Mouse (Mus musculus) neural tube, embryonic 14.5 days (tissue): ENCODE results near the gene Mmrn2. TPM values are rescaled to one million over a fixed set of nuclear protein-coding genes. Genes with fewer than 3 reads are reported as not detected.
A peak's percentile ranks its signal among the peaks of the same experiment; 100 is the strongest.

Experiments
- ATAC-seq: fragments of 200-750 bp; cut with Nextera tagmentation; 2 replicates; pipeline ENCODE4 v1.8.0; 2017; ENCODE audit warnings: low read depth, mild to moderate bottlenecking, moderate TSS enrichment, moderate library complexity
- H3K27ac ChIP-seq: fragments of 300-500 bp; sonication (generic); 2 replicates; pipeline ENCODE4 v1.5.1; 2014; ENCODE audit warnings: low read depth, mild to moderate bottlenecking, control low read depth, low read length, moderate library complexity, mixed read lengths
- H3K27me3 ChIP-seq: fragments of 300-500 bp; sonication (generic); 2 replicates; pipeline ENCODE4 v1.6.1; 2014; ENCODE audit warnings: low read length; ENCODE audit not compliant: control insufficient read depth, insufficient read depth
- H3K36me3 ChIP-seq: fragments of 300-500 bp; sonication (generic); 2 replicates; pipeline ENCODE4 v1.6.1; 2014; ENCODE audit warnings: low read length, mixed read lengths; ENCODE audit not compliant: control insufficient read depth, insufficient read depth
- H3K4me1 ChIP-seq: fragments of 300-500 bp; sonication (generic); 2 replicates; pipeline ENCODE4 v1.6.1; 2014; ENCODE audit warnings: low read length; ENCODE audit not compliant: control insufficient read depth, insufficient read depth
- H3K4me2 ChIP-seq: fragments of 300-500 bp; sonication (generic); 2 replicates; pipeline ENCODE4 v1.6.1; 2014; ENCODE audit warnings: mild to moderate bottlenecking, low read depth, low read length, control low read depth
- H3K4me3 ChIP-seq: fragments of 300-500 bp; sonication (generic); 2 replicates; pipeline ENCODE4 v1.5.1; 2014; ENCODE audit warnings: low read depth, low read length, control low read depth, mixed read lengths
- H3K9ac ChIP-seq: fragments of 300-500 bp; sonication (generic); replicated peaks from 2 replicates; pipeline ENCODE4 v1.6.1; 2014; ENCODE audit warnings: low read depth, mild to moderate bottlenecking, control low read depth, low read length, mixed read lengths
- H3K9me3 ChIP-seq: fragments of 300-500 bp; sonication (generic); 2 replicates; pipeline ENCODE4 v1.6.1; 2016; ENCODE audit warnings: low read length; ENCODE audit not compliant: control insufficient read depth
- WGBS: fragments of 180-500 bp; shearing (Covaris S2); extraction: QIAGEN DNeasy Blood & Tissue Kit; methylation state at CpG from one replicate; pipeline ENCODE4 v1.1.7; 2014; 5-methylcytosine and 5-hydroxymethylcytosine counted together
- polyA plus RNA-seq: library from polyadenylated mRNA; unstranded; fragments of >200 nt; fragmentation: Nextera tagmentation; extraction: Ambion mirVana; gene quantifications from 2 replicates; pipeline ENCODE4 v1.2.1, GENCODE M21; 2014

The Mmrn2 gene
- polyA plus RNA-seq, 1 experiment from 2014 or later: 2.4 TPM

DNA sequence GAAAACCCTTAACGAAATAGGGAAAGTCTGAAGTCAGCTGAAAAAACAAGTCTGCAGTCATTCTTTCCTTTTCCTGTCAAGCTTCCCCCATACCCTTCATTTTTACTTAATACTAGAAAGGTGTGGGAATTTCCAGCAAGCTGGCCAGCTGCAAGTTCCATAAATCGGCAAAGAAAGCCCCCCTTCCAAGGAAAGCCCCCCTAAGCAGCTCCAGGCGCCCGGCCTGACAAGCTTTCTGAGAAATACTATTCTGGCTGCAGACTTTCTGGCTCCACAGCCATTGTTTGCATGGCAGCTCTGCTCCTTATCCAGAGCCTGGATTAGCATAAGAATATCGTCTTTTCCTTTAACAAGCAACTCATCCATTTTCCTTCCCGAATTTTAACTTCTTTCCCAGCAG, 78.4 kb downstream of the Mmrn2 start:
- H3K9me3 ChIP-seq: no peaks in the 10 kb centered on the region
- H3K4me3 ChIP-seq: no peak overlapping the region
- H3K27me3 ChIP-seq: no peaks in the 10 kb centered on the region
- no peaks in the 10 kb centered on the region for H3K36me3 ChIP-seq
- ATAC-seq: no peak; the same call in 1 of the 2 replicates
- H3K27ac ChIP-seq: peak overlapping the region; percentile 24
- H3K4me2 ChIP-seq: no peak overlapping the region
- no peak overlapping the region for H3K9ac ChIP-seq
- WGBS: 11% methylated on average over 6 of the region's 6 CpGs
- peaks cover 4% of the 10 kb centered on the region; the same call in 1 of the 2 replicates for H3K4me1 ChIP-seq

Other genes starting within 250 kb of the Mmrn2 start
- 0.17 and 0.24 TPM in 2 replicates for gene Npy4r, start 223.0 kb upstream of the Mmrn2 start, polyA plus RNA-seq
- gene Gprin2, start 173.8 kb upstream of the Mmrn2 start, polyA plus RNA-seq: 4.3 and 5.2 TPM in 2 replicates
- gene Syt15, start 155.9 kb upstream of the Mmrn2 start, polyA plus RNA-seq: 0.46 and 0.49 TPM in 2 replicates
- 5.1 and 8.0 TPM in 2 replicates for gene Shld2, start 65.0 kb upstream of the Mmrn2 start, polyA plus RNA-seq
- gene Glud1, start 64.7 kb upstream of the Mmrn2 start, polyA plus RNA-seq: 145 and 152 TPM in 2 replicates
- not detected in 2 replicates for gene Fam25c, start 20.0 kb upstream of the Mmrn2 start, polyA plus RNA-seq
- gene Sncg, start 676 bp upstream of the Mmrn2 start, polyA plus RNA-seq: 279 and 514 TPM in 2 replicates
- gene Bmpr1a, start 127.9 kb downstream of the Mmrn2 start, polyA plus RNA-seq: 26.9 and 29.1 TPM in 2 replicates
- gene 9230112D13Rik, start 147.3 kb downstream of the Mmrn2 start, polyA plus RNA-seq: not detected in 2 replicates
- 0.57 and 0.91 TPM in 2 replicates for gene Ldb3, start 213.2 kb downstream of the Mmrn2 start, polyA plus RNA-seq
- gene Opn4, start 224.7 kb downstream of the Mmrn2 start, polyA plus RNA-seq: not detected in 2 replicates